Mouse (Mus musculus) activated CD4-positive, CD25-positive, alpha-beta regulatory T cell (primary cell): ENCODE measurements around the gene Olfr695. TPM values are rescaled to one million over a fixed set of nuclear protein-coding genes. Genes with fewer than 3 reads are reported as not detected.

Source experiments
- polyA plus RNA-seq, 2 experiments: library from polyadenylated mRNA; unstranded; fragments of 100-300 nt; shearing (Covaris generic); gene quantifications; one replicate each; pipeline ENCODE4 v1.2.1; 2017

Olfr695 gene
- not detected for polyA plus RNA-seq

GRCm38 (mm10) chr7:106716296-106716695 lies at the start of gene Olfr695:
Olfr695 (minus strand) TSS chr7:106716396.

GRCm38 (mm10) chr7:106755297-106755696 lies 39.1 kb upstream of the Olfr695 start, which contains the start of gene Olfr698:
Olfr698 (minus strand) TSS chr7:106755397.

GRCm38 (mm10) chr7:106742343-106742742 lies 26.1 kb upstream of the Olfr695 start, which contains the start of gene Olfr697:
Olfr697 (minus strand) TSS chr7:106742443.

GRCm38 (mm10) chr7:106691714-106692113 lies 24.5 kb downstream of the Olfr695 start, which contains the start of gene Olfr694:
Olfr694 (minus strand) TSS chr7:106691814.

GRCm38 (mm10) chr7:106680484-106680883 lies 35.7 kb downstream of the Olfr695 start, which contains the start of gene Olfr693:
Olfr693 (minus strand) TSS chr7:106680584.

Other genes starting within 250 kb of the Olfr695 start
- gene Olfr693, start 35.8 kb downstream of the Olfr695 start, polyA plus RNA-seq = not detected
- gene Olfr694, start 24.6 kb downstream of the Olfr695 start, polyA plus RNA-seq = not detected
- gene Olfr697, start 26.0 kb upstream of the Olfr695 start, polyA plus RNA-seq = not detected
- not detected for gene Olfr698, start 39.0 kb upstream of the Olfr695 start, polyA plus RNA-seq
- gene Olfr699, start 76.8 kb upstream of the Olfr695 start, polyA plus RNA-seq = under 1 TPM; 0.05 to 0.18 TPM
- gene Olfr700, start 92.4 kb upstream of the Olfr695 start, polyA plus RNA-seq = not detected
- gene Olfr701, start 97.7 kb upstream of the Olfr695 start, polyA plus RNA-seq = not detected
- not detected for gene Olfr702, start 117.5 kb upstream of the Olfr695 start, polyA plus RNA-seq
- gene Olfr703, start 127.0 kb upstream of the Olfr695 start, polyA plus RNA-seq = not detected
- under 1 TPM in 1 of 2 experiments, not detected in 1; 0.09 TPM for gene Olfr704, start 146.8 kb upstream of the Olfr695 start, polyA plus RNA-seq
- gene Olfr705, start 160.5 kb upstream of the Olfr695 start, polyA plus RNA-seq = under 1 TPM in 1 of 2 experiments, not detected in 1; 0.41 TPM
- not detected for gene Olfr706, start 171.8 kb upstream of the Olfr695 start, polyA plus RNA-seq
- not detected for gene Olfr707, start 184.8 kb upstream of the Olfr695 start, polyA plus RNA-seq
- gene Olfr1532-ps1, start 191.6 kb upstream of the Olfr695 start, polyA plus RNA-seq = under 1 TPM in 1 of 2 experiments, not detected in 1; 0.28 TPM
- under 1 TPM in 1 of 2 experiments, not detected in 1; 0.42 TPM for gene Olfr709-ps1, start 215.8 kb upstream of the Olfr695 start, polyA plus RNA-seq
- not detected for gene Olfr710, start 231.9 kb upstream of the Olfr695 start, polyA plus RNA-seq
- gene Olfr6, start 247.5 kb upstream of the Olfr695 start, polyA plus RNA-seq = under 1 TPM in 1 of 2 experiments, not detected in 1; 0.18 TPM